Mouse (Mus musculus): ENCODE data around the gene Luc7l2.

DNA sequence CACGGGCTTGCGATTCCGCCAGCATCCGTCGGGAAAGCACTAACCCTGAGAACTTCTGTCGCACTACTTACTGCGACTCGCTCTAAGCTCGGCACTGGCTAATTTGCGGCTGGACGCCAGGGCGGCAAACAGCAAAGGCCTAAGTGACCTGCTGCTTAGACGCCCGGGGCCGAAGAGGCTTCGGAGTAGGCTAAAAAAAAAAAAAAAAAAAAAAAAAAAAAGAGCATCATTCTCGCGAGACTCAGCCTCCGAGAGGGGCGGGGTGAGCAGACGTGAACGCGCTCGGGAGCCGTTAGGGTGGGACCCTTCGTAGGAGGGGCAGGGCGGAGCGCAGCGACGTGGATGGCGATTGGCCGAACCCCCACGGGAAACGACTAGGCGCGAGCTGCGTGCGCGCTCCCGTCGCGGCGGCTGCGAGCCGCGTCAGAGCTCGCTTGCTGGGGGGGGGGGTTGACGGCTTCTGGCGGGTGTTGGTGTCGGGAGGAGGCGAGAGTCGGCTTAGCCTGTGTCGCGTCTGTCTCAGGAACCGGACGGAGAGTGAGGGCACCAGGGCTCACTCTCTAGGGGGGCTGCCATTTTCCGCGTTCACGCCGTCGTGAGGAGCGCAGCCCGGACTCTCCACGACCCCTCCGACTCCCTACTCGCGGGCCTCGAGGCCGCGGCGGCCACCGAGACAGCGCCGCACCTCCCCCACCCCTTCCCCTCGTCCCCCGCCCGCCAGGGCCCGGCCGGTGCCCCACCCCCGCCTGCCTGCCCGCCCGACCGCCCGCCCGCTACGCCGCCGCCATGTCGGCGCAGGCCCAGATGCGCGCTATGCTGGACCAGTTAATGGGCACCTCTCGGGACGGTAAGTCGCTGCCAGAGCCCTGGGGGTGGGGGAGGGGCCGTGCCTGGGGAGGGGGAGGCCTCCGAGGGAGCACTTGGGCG, at the start of gene Luc7l2:
- TF ChIP-seq POLR2A (IDR thresholded peaks at IDR 0.05; ENCODE audit: insufficient read depth, low read depth, low read length) (peak; percentile 77), CTCF (IDR thresholded peaks at IDR 0.05) (no peak)

Data from heart, adult 2 months (tissue).